13 mouse cellular contexts compared by ENCODE assay signal in the genomic region with DNA sequence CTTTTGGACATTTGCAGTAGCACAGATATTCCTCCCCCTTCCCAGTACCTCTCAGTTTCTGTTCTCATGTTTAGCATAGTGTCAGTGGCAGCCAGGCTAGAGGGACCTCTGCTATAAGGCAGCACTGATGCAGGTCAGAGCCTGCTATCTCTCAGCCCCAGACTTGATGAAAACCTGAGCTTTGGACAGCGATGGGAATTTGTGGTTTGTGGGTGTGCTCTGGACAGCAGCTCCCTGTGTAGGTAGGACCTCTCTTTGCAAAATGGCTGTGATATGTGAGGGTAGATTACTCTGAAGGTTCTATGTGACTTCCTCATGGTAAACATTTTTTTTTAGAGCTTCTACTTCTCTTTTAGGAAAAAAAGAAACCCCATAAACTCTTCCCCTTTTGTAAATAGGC.
DNase-seq lines count a peak whose midpoint lies in the region; ATAC-seq lines count a peak whose summit lies in the region.
"Had no signal": no experiment of that assay in that cellular context is flagged by ENCODE, and none has a peak within 500 bp of the region (broad histone marks: within the 10 kb centered on the region; RNA-seq: fewer than 3 reads in every experiment).

No protein-coding gene starts in this region.

- no peak overlapping the region for H3K9ac ChIP-seq in forebrain, embryonic 16.5 days (replicated peaks; ENCODE audit: low read depth, low read length)

- H3K27me3 ChIP-seq in forebrain, embryonic 16.5 days (replicated peaks; ENCODE audit: control insufficient read depth, insufficient read depth, low read length): no peaks in the 10 kb centered on the region
- H3K27me3 ChIP-seq in forebrain, embryonic 10.5 days (ENCODE audit: poor library complexity, severe bottlenecking): no peaks in the 10 kb centered on the region
- H3K27me3 ChIP-seq in megakaryocyte, embryonic 14.5 days (replicated peaks): no peaks in the 10 kb centered on the region

- H3K27ac ChIP-seq in forebrain, embryonic 16.5 days (ENCODE audit: low read length): 0 out of 2 replicates have a peak overlapping the region, but pooled peaks have one; percentile 17
- H3K27ac ChIP-seq in forebrain, embryonic 10.5 days: no peak overlapping the region
- H3K27ac ChIP-seq: embryonic facial prominence, embryonic 10.5 days had no signal

- H3K36me3 ChIP-seq in forebrain, embryonic 16.5 days (ENCODE audit: control insufficient read depth, insufficient read depth): no peaks in the 10 kb centered on the region
- peaks cover 11% of the 10 kb centered on the region for H3K36me3 ChIP-seq in forebrain, embryonic 10.5 days (replicated peaks)
- peaks cover 50% of the 10 kb centered on the region for H3K36me3 ChIP-seq in megakaryocyte, embryonic 14.5 days (replicated peaks; ENCODE audit: low read length)

- H3K4me1 ChIP-seq in forebrain, embryonic 16.5 days (replicated peaks; ENCODE audit: control insufficient read depth, insufficient read depth, low read length): peaks cover 26% of the 10 kb centered on the region
- peaks cover 31% of the 10 kb centered on the region for H3K4me1 ChIP-seq in forebrain, embryonic 10.5 days
- peaks cover 20% of the 10 kb centered on the region for H3K4me1 ChIP-seq in megakaryocyte, embryonic 14.5 days
- H3K4me1 ChIP-seq: embryonic facial prominence, embryonic 10.5 days had no signal

- no peak overlapping the region for H3K4me3 ChIP-seq in forebrain, embryonic 16.5 days (replicated peaks; ENCODE audit: low read length)
- H3K4me3 ChIP-seq in forebrain, embryonic 10.5 days: no peak overlapping the region
- peak overlapping the region; percentile 29 for H3K4me3 ChIP-seq in megakaryocyte, embryonic 14.5 days (replicated peaks)
- H3K4me3 ChIP-seq: embryonic facial prominence, embryonic 10.5 days had no signal

- WGBS in forebrain, embryonic 16.5 days: 86% methylated on average over 1 of the region's 1 CpGs
- 91% methylated on average over 1 of the region's 1 CpGs for WGBS in forebrain, embryonic 10.5 days

- DNase-seq in forebrain, embryonic 10.5 days (ENCODE audit: extremely low spot score, low spot score): no peak
- peak; percentile 19 for DNase-seq in A20 (ENCODE audit: low read depth, low spot score)
- DNase-seq in right cerebral cortex, postnatal 14 days: no peak
- no peak for DNase-seq in embryo, embryonic 10.5 days (ENCODE audit: low spot score)
- DNase-seq in right cerebral cortex, postnatal 4 days: no peak
- DNase-seq: cerebellum, adult 18-20 months; gastrocnemius, postnatal 36 days; kidney, adult 18-20 months had no signal

- no peaks in the 10 kb centered on the region for H3K9me3 ChIP-seq in forebrain, embryonic 16.5 days (ENCODE audit: control insufficient read depth, low read length)
- no peaks in the 10 kb centered on the region for H3K9me3 ChIP-seq in forebrain, embryonic 10.5 days
- H3K9me3 ChIP-seq in megakaryocyte, embryonic 14.5 days: no peaks in the 10 kb centered on the region
- H3K9me3 ChIP-seq: embryonic facial prominence, embryonic 10.5 days had no signal

- ATAC-seq in forebrain, embryonic 16.5 days: no peak
- ATAC-seq in common myeloid progenitor, adult 5-6 weeks (replicated peaks; ENCODE audit: low read depth, poor library complexity, severe bottlenecking): peak; percentile 91

- H3K4me2 ChIP-seq in forebrain, embryonic 16.5 days (ENCODE audit: low read length): no peak overlapping the region
- H3K4me2 ChIP-seq: midbrain, embryonic 11.5 days had no signal
